Mouse (Mus musculus) erythroblast, embryonic 14.5 days (primary cell): Measurements from ENCODE around the gene Ube2n. TPM values are rescaled to one million over a fixed set of nuclear protein-coding genes. Genes with fewer than 3 reads are reported as not detected.
"Not testable (repeated sequence)": the region's sequence is repeated elsewhere in the genome, so short reads cannot be mapped to it uniquely, and the experiment has no call there.

Experiments
- H3K27me3 ChIP-seq: 2 replicates; pipeline ENCODE4 v1.6.1; 2012; ENCODE audit warnings: inconsistent platforms; ENCODE audit not compliant: control insufficient read depth
- H3K36me3 ChIP-seq: 2 replicates; pipeline ENCODE4 v1.6.1; 2012; ENCODE audit warnings: mild to moderate bottlenecking, inconsistent platforms; ENCODE audit not compliant: control insufficient read depth
- H3K4me1 ChIP-seq: 2 replicates; pipeline ENCODE4 v1.6.1; 2012; ENCODE audit warnings: inconsistent platforms; ENCODE audit not compliant: control insufficient read depth
- H3K4me3 ChIP-seq: replicated peaks from 2 replicates; pipeline ENCODE3; 2012; ENCODE audit warnings: moderate library complexity, mild to moderate bottlenecking, inconsistent platforms
- H3K9me3 ChIP-seq: 2 replicates; pipeline ENCODE4 v1.6.1; 2012; ENCODE audit warnings: low read length, inconsistent platforms, mixed read lengths; ENCODE audit not compliant: control insufficient read depth
- GATA1 ChIP-seq: IDR thresholded peaks from 2 replicates; pipeline ENCODE4 v1.6.1; 2012; ENCODE audit warnings: low read length, inconsistent platforms, mixed read lengths
- TAL1 ChIP-seq: IDR thresholded peaks from 3 replicates; pipeline ENCODE4 v1.6.1; 2012; ENCODE audit warnings: low read length, inconsistent platforms, mixed read lengths
- polyA plus RNA-seq: library from polyadenylated mRNA; stranded (reverse); fragments of >175 nt; gene quantifications from 2 replicates; pipeline ENCODE4 v1.2.3, GENCODE M21; 2012

The Ube2n gene
- polyA plus RNA-seq, 1 experiment = 6.9 TPM

- Histone ChIP-seq H3K4me3 (no peak overlapping the region), H3K9me3 (no peaks in the 10 kb centered on the region), H3K4me1 (no peaks in the 10 kb centered on the region), H3K36me3 (peaks cover 76% of the 10 kb centered on the region), H3K27me3 (no peaks in the 10 kb centered on the region)
- TF ChIP-seq TAL1 (no peak), GATA1 (no peak)
Measured at GRCm38 (mm10) chr10:95545051-95545450, 30.1 kb downstream of the Ube2n start.

GRCm38 (mm10) chr10:95546178-95546577, 31.2 kb downstream of the Ube2n start:
- H3K4me3 ChIP-seq = no peak overlapping the region
- H3K4me1 ChIP-seq = no peaks in the 10 kb centered on the region
- TF ChIP-seq TAL1 = no peak
- no peak for TF ChIP-seq GATA1
- H3K36me3 ChIP-seq = peaks cover 87% of the 10 kb centered on the region
- H3K27me3 ChIP-seq = no peaks in the 10 kb centered on the region
- H3K9me3 ChIP-seq = no peaks in the 10 kb centered on the region

GRCm38 (mm10) chr10:95548154-95548826, 33.3 kb downstream of the Ube2n start:
- H3K4me1 ChIP-seq = peaks cover 6% of the 10 kb centered on the region
- no peaks in the 10 kb centered on the region for H3K27me3 ChIP-seq
- H3K36me3 ChIP-seq = peaks cover 99% of the 10 kb centered on the region
- no peak overlapping the region for H3K4me3 ChIP-seq
- TF ChIP-seq GATA1 (no peak), TAL1 (no peak)
- H3K9me3 ChIP-seq = no peaks in the 10 kb centered on the region

- H3K36me3 ChIP-seq = peaks cover 100% of the 10 kb centered on the region
- not testable (repeated sequence) for H3K9me3 ChIP-seq
Measured at GRCm38 (mm10) chr10:95549080-95549479, 34.1 kb downstream of the Ube2n start.

GRCm38 (mm10) chr10:95550506-95550905, 35.6 kb downstream of the Ube2n start:
- Histone ChIP-seq H3K27me3 (no peaks in the 10 kb centered on the region), H3K4me3 (no peak overlapping the region), H3K36me3 (peaks cover 100% of the 10 kb centered on the region), H3K9me3 (no peaks in the 10 kb centered on the region), H3K4me1 (peaks cover 25% of the 10 kb centered on the region)
- no peak for TF ChIP-seq TAL1
- no peak for TF ChIP-seq GATA1

More at GRCm38 (mm10) chr10:95549080-95549479, 34.1 kb downstream of the Ube2n start:
- H3K4me3 ChIP-seq, H3K27me3 ChIP-seq: not testable (repeated sequence)
- peaks cover 13% of the 10 kb centered on the region for H3K4me1 ChIP-seq

GRCm38 (mm10) chr10:95551752-95552151, 36.8 kb downstream of the Ube2n start:
- H3K4me1 ChIP-seq = peaks cover 37% of the 10 kb centered on the region
- peaks cover 100% of the 10 kb centered on the region for H3K36me3 ChIP-seq
- no peak for TF ChIP-seq TAL1
- TF ChIP-seq GATA1 = no peak

GRCm38 (mm10) chr10:95552326-95552725, 37.4 kb downstream of the Ube2n start:
- H3K27me3 ChIP-seq = no peaks in the 10 kb centered on the region
- peaks cover 40% of the 10 kb centered on the region for H3K4me1 ChIP-seq
- no peaks in the 10 kb centered on the region for H3K9me3 ChIP-seq
- no peak for TF ChIP-seq TAL1
- no peak for TF ChIP-seq GATA1
- H3K4me3 ChIP-seq = no peak overlapping the region
- peaks cover 100% of the 10 kb centered on the region for H3K36me3 ChIP-seq

More at GRCm38 (mm10) chr10:95551752-95552151, 36.8 kb downstream of the Ube2n start:
- H3K4me3 ChIP-seq = no peak overlapping the region
- H3K27me3 ChIP-seq = no peaks in the 10 kb centered on the region
- H3K9me3 ChIP-seq = no peaks in the 10 kb centered on the region

- H3K27me3 ChIP-seq = no peaks in the 10 kb centered on the region
- H3K4me1 ChIP-seq = peaks cover 74% of the 10 kb centered on the region
- no peaks in the 10 kb centered on the region for H3K9me3 ChIP-seq
- TF ChIP-seq GATA1 = no peak
- no peak for TF ChIP-seq TAL1
- H3K4me3 ChIP-seq = peak overlapping the region; percentile 20
- peaks cover 100% of the 10 kb centered on the region for H3K36me3 ChIP-seq
Measured at GRCm38 (mm10) chr10:95555866-95556265, 40.9 kb downstream of the Ube2n start.

- Histone ChIP-seq H3K9me3 (no peaks in the 10 kb centered on the region), H3K36me3 (peaks cover 98% of the 10 kb centered on the region), H3K4me1 (peaks cover 78% of the 10 kb centered on the region), H3K27me3 (no peaks in the 10 kb centered on the region), H3K4me3 (peak overlapping the region; percentile 9)
- TF ChIP-seq GATA1 (no peak), TAL1 (no peak)
Measured at GRCm38 (mm10) chr10:95557337-95557828, 42.4 kb downstream of the Ube2n start.

- Histone ChIP-seq H3K4me3 (peak overlapping the region; percentile 59), H3K36me3 (peaks cover 82% of the 10 kb centered on the region), H3K27me3 (no peaks in the 10 kb centered on the region), H3K9me3 (no peaks in the 10 kb centered on the region), H3K4me1 (peaks cover 67% of the 10 kb centered on the region)
- TF ChIP-seq TAL1 = no peak
- TF ChIP-seq GATA1 = no peak
Measured at GRCm38 (mm10) chr10:95559426-95559825, 44.5 kb downstream of the Ube2n start.
